Mouse (Mus musculus) hematopoietic stem cell, adult 5-6 weeks (primary cell): ENCODE measurements around the gene Ftsj1. TPM values are rescaled to one million over a fixed set of nuclear protein-coding genes. Genes with fewer than 3 reads are reported as not detected.

Experiments used
- ATAC-seq, 2 experiments: fragments of 125-278 bp in 1 of 2; replicated peaks in 1 of 2; 2 replicates each; pipeline ENCODE4 v1.8.0; 2016 to 2017; ENCODE audit warnings: inconsistent platforms in 2 of 2, mild to moderate bottlenecking in 2 of 2, moderate number of reproducible peaks in 2 of 2, low read depth in 1 of 2, moderate TSS enrichment in 1 of 2; ENCODE audit not compliant: low FRiP score in 2 of 2, poor library complexity in 2 of 2, severe bottlenecking in 2 of 2, insufficient read depth in 1 of 2, low TSS enrichment in 1 of 2
- total RNA-seq: library from RNA; stranded (forward); fragments of 172-1452, 232-1000 nt; gene quantifications from 2 replicates; pipeline ENCODE4 v1.2.3, GENCODE M21; 2017

The Ftsj1 gene
- total RNA-seq, 1 experiment from 2014 or later, result 25.9 TPM

- ATAC-seq, result peak; percentile 5 to 49; a peak in 2 of 4 replicates
Measured at GRCm38 (mm10) chrX:8192126-8192639, 60.0 kb downstream of the Ftsj1 start.

Other genes with a start within 250 kb of the Ftsj1 start
- gene Glod5, start 233.9 kb downstream of the Ftsj1 start, total RNA-seq, result not detected in 2 replicates
- gene Suv39h1, start 177.6 kb downstream of the Ftsj1 start, total RNA-seq, result 51.2 and 65.4 TPM in 2 replicates
- 97.1 and 98.4 TPM in 2 replicates for gene Was, start 161.9 kb downstream of the Ftsj1 start, total RNA-seq
- 41.6 and 44.4 TPM in 2 replicates for gene Wdr13, start 119.5 kb downstream of the Ftsj1 start, total RNA-seq
- 1,086 and 1,580 TPM in 2 replicates for gene Rbm3, start 106.5 kb downstream of the Ftsj1 start, total RNA-seq
- gene Tbc1d25, start 76.2 kb downstream of the Ftsj1 start, total RNA-seq, result 7.8 and 8.2 TPM in 2 replicates
- gene Ebp, start 58.9 kb downstream of the Ftsj1 start, total RNA-seq, result 59.0 and 60.6 TPM in 2 replicates
- gene Porcn, start 45.9 kb downstream of the Ftsj1 start, total RNA-seq, result 1.0 and 2.6 TPM in 2 replicates
- gene Slc38a5, start 18.7 kb upstream of the Ftsj1 start, total RNA-seq, result 1.6 and 6.6 TPM in 2 replicates
- gene Ssxb10, start 75.0 kb upstream of the Ftsj1 start, total RNA-seq, result 1.3 TPM in 1 of 2 replicates, not detected in the other
- not detected in 2 replicates for gene Ssxb9, start 114.6 kb upstream of the Ftsj1 start, total RNA-seq
- not detected in 2 replicates for gene Ssxb1, start 160.9 kb upstream of the Ftsj1 start, total RNA-seq
- not detected in 2 replicates for gene Ssxb2, start 209.3 kb upstream of the Ftsj1 start, total RNA-seq